Mouse (Mus musculus) hindlimb bud, embryonic 11.5 days (tissue): Measurements from ENCODE around the gene Baiap2l1.
A peak's percentile ranks its signal among the peaks of the same experiment; 100 is the strongest.

Experiments used
- DNase-seq: peaks from one replicate; pipeline ENCODE4 v3.0.0-alpha.2; 2012; ENCODE audit warnings: low read depth, low spot score; ENCODE audit errors: extremely low spot score

Baiap2l1 gene

GRCm38 (mm10) chr5:144232531-144232930 is 125.4 kb downstream of the Baiap2l1 start:
- DNase-seq = no peak

GRCm38 (mm10) chr5:144231410-144231809 is 126.5 kb downstream of the Baiap2l1 start:
- no peak for DNase-seq

- no peak for DNase-seq
Observed at GRCm38 (mm10) chr5:144230216-144230615, 127.7 kb downstream of the Baiap2l1 start.

- DNase-seq = no peak
Observed at GRCm38 (mm10) chr5:144226220-144226619, 131.7 kb downstream of the Baiap2l1 start.

GRCm38 (mm10) chr5:144223899-144224816 is 133.8 kb downstream of the Baiap2l1 start:
- no peak for DNase-seq

- peak; percentile 76 for DNase-seq
Observed at GRCm38 (mm10) chr5:144223503-144223862, 134.4 kb downstream of the Baiap2l1 start, which contains the start of gene Tecpr1. Gene Tecpr1 (minus strand): TSS chr5:144223615.

GRCm38 (mm10) chr5:144222811-144223502 is 135.0 kb downstream of the Baiap2l1 start:
- DNase-seq = no peak

- no peak for DNase-seq
Observed at GRCm38 (mm10) chr5:144221305-144221704, 136.6 kb downstream of the Baiap2l1 start.

GRCm38 (mm10) chr5:144219936-144220335 is 138.0 kb downstream of the Baiap2l1 start:
- no peak for DNase-seq

GRCm38 (mm10) chr5:144219306-144219705 is 138.6 kb downstream of the Baiap2l1 start:
- DNase-seq = no peak

- no peak for DNase-seq
Observed at GRCm38 (mm10) chr5:144218061-144218460, 139.9 kb downstream of the Baiap2l1 start.

GRCm38 (mm10) chr5:144215992-144216391 is 141.9 kb downstream of the Baiap2l1 start:
- no peak for DNase-seq
